Mouse (Mus musculus) midbrain, postnatal 0 days (tissue): ENCODE measurements around the gene 2410137M14Rik. TPM values are rescaled to one million over a fixed set of nuclear protein-coding genes. Genes with fewer than 3 reads are reported as not detected.

ENCODE experiments used
- ATAC-seq: fragments of 200-750 bp; cut with Nextera tagmentation; 2 replicates; pipeline ENCODE4 v1.8.0; 2017; ENCODE audit warnings: moderate number of reproducible peaks, mild to moderate bottlenecking, moderate TSS enrichment, moderate library complexity; ENCODE audit not compliant: low FRiP score
- DNase-seq: peaks from one replicate; pipeline ENCODE4 v3.0.0-alpha.2; 2015; ENCODE audit warnings: low spot score
- H3K27ac ChIP-seq: fragments of 300-500 bp; sonication (generic); 2 replicates; pipeline ENCODE4 v1.5.1; 2014; ENCODE audit warnings: low read depth, mild to moderate bottlenecking, low read length, mixed read lengths
- H3K27me3 ChIP-seq: fragments of 300-500 bp; sonication (generic); 2 replicates; pipeline ENCODE4 v1.6.1; 2014; ENCODE audit warnings: low read length, control low read depth, mixed read lengths; ENCODE audit not compliant: insufficient read depth
- H3K36me3 ChIP-seq: fragments of 300-500 bp; sonication (generic); 2 replicates; pipeline ENCODE4 v1.6.1; 2014; ENCODE audit warnings: low read length, control low read depth, mixed read lengths; ENCODE audit not compliant: insufficient read depth
- H3K4me1 ChIP-seq: fragments of 300-500 bp; sonication (generic); 2 replicates; pipeline ENCODE4 v1.6.1; 2014; ENCODE audit warnings: mild to moderate bottlenecking, control low read depth, antibody characterized with exemption, low read length, mixed read lengths; ENCODE audit not compliant: insufficient read depth
- H3K4me2 ChIP-seq: fragments of 300-500 bp; sonication (generic); 2 replicates; pipeline ENCODE4 v1.6.1; 2014; ENCODE audit warnings: low read depth, mild to moderate bottlenecking, low read length, mixed read lengths; ENCODE audit not compliant: poor library complexity, severe bottlenecking
- H3K4me3 ChIP-seq: fragments of 300-500 bp; sonication (generic); 2 replicates; pipeline ENCODE4 v1.5.1; 2014; ENCODE audit warnings: low read depth, mild to moderate bottlenecking, low read length, moderate library complexity
- H3K9ac ChIP-seq: fragments of 300-500 bp; sonication (generic); replicated peaks from 2 replicates; pipeline ENCODE4 v1.6.1; 2014; ENCODE audit warnings: mild to moderate bottlenecking, low read length, moderate library complexity, mixed read lengths; ENCODE audit not compliant: poor library complexity, severe bottlenecking
- H3K9me3 ChIP-seq: fragments of 300-500 bp; sonication (generic); 2 replicates; pipeline ENCODE4 v1.6.1; 2016; ENCODE audit warnings: low read length, control low read depth
- CTCF ChIP-seq: IDR thresholded peaks from 2 replicates; pipeline ENCODE4 v1.5.1; 2016; ENCODE audit warnings: antibody characterized with exemption, mild to moderate bottlenecking
- WGBS: fragments of 180-500 bp; shearing (Covaris S2); extraction: QIAGEN DNeasy Blood & Tissue Kit; methylation state at CpG from one replicate; pipeline ENCODE4 v1.1.7; 2014; 5-methylcytosine and 5-hydroxymethylcytosine counted together
- polyA plus RNA-seq: library from polyadenylated mRNA; unstranded; fragments of >200 nt; fragmentation: Nextera tagmentation; extraction: Ambion mirVana; gene quantifications from 2 replicates; pipeline ENCODE4 v1.2.1, GENCODE M21; 2015
- total RNA-seq: library from RNA; depleted of rRNA; stranded (reverse); fragments of >200 nt; gene quantifications from 2 replicates; pipeline ENCODE4 v1.2.3, GENCODE M21; 2014; rRNA removed

Gene 2410137M14Rik
- not detected in 2 replicates for total RNA-seq
- 0.39 and 0.52 TPM in 2 replicates for polyA plus RNA-seq

GRCm38 (mm10) chr17:36981221-36981813, at the start of gene 2410137M14Rik:
Gene 2410137M14Rik, minus strand, starts transcription at chr17:36981237.
- TF ChIP-seq CTCF = no peak
- no peak within 1 kb of the TSS for H3K9ac ChIP-seq
- no peaks in the 10 kb centered on the region for H3K27me3 ChIP-seq
- no peak within 1 kb of the TSS for H3K4me3 ChIP-seq
- no peak for ATAC-seq
- H3K9me3 ChIP-seq = no peaks in the 10 kb centered on the region
- 16% methylated on average over 18 of the region's 18 CpGs for WGBS
- no peak within 1 kb of the TSS for H3K4me2 ChIP-seq
- no peak for DNase-seq
- no peaks in the 10 kb centered on the region for H3K36me3 ChIP-seq
- no peak within 1 kb of the TSS for H3K27ac ChIP-seq
- no peaks in the 10 kb centered on the region for H3K4me1 ChIP-seq

GRCm38 (mm10) chr17:37029162-37029561, 48.1 kb upstream of the 2410137M14Rik start:
- no peaks in the 10 kb centered on the region for H3K9me3 ChIP-seq
- no peaks in the 10 kb centered on the region for H3K4me1 ChIP-seq
- peak overlapping the region; percentile 97 for H3K27ac ChIP-seq
- H3K4me2 ChIP-seq = peak overlapping the region; percentile 51
- H3K36me3 ChIP-seq = no peaks in the 10 kb centered on the region
- no peak for TF ChIP-seq CTCF
- peak overlapping the region; percentile 44 for H3K9ac ChIP-seq
- DNase-seq = no peak
- WGBS = 57% methylated on average over 8 of the region's 8 CpGs
- peak overlapping the region; percentile 33 for H3K4me3 ChIP-seq
- no peaks in the 10 kb centered on the region for H3K27me3 ChIP-seq
- peak; percentile 13; the same call in 1 of the 2 replicates for ATAC-seq

GRCm38 (mm10) chr17:37028683-37029120, 47.7 kb upstream of the 2410137M14Rik start:
- WGBS = under 1% methylated on average over 14 of the region's 14 CpGs
- Histone ChIP-seq H3K9me3 (no peaks in the 10 kb centered on the region), H3K4me2 (peak overlapping the region; percentile 51), H3K9ac (peak overlapping the region; percentile 44), H3K27ac (peak overlapping the region; percentile 97), H3K4me3 (peak overlapping the region; percentile 33), H3K36me3 (no peaks in the 10 kb centered on the region), H3K27me3 (no peaks in the 10 kb centered on the region), H3K4me1 (no peaks in the 10 kb centered on the region)
- peak; percentile 99 for DNase-seq
- 0 out of 2 replicates have a peak, but pooled peaks have one; percentile 4 for TF ChIP-seq CTCF
- ATAC-seq = peak; percentile 99

GRCm38 (mm10) chr17:37028212-37028611, 47.2 kb upstream of the 2410137M14Rik start:
- 3% methylated on average over 10 of the region's 10 CpGs for WGBS
- Histone ChIP-seq H3K27ac (peak overlapping the region; percentile 97), H3K36me3 (no peaks in the 10 kb centered on the region), H3K9me3 (no peaks in the 10 kb centered on the region), H3K4me2 (peak overlapping the region; percentile 51), H3K27me3 (no peaks in the 10 kb centered on the region), H3K4me3 (peak overlapping the region; percentile 33), H3K9ac (peak overlapping the region; percentile 50), H3K4me1 (no peaks in the 10 kb centered on the region)
- ATAC-seq = peak; percentile 29
- no peak for TF ChIP-seq CTCF
- peak; percentile 15 for DNase-seq

GRCm38 (mm10) chr17:37027486-37027885, 46.4 kb upstream of the 2410137M14Rik start:
- no peaks in the 10 kb centered on the region for H3K27me3 ChIP-seq
- no peaks in the 10 kb centered on the region for H3K4me1 ChIP-seq
- no peak overlapping the region for H3K9ac ChIP-seq
- TF ChIP-seq CTCF = no peak
- WGBS = 94% methylated on average over 4 of the region's 4 CpGs
- no peaks in the 10 kb centered on the region for H3K36me3 ChIP-seq
- H3K4me3 ChIP-seq = no peak overlapping the region
- no peaks in the 10 kb centered on the region for H3K9me3 ChIP-seq
- DNase-seq = no peak
- ATAC-seq = no peak
- H3K27ac ChIP-seq = peak overlapping the region; percentile 97
- H3K4me2 ChIP-seq = no peak overlapping the region

GRCm38 (mm10) chr17:37026425-37026824, 45.4 kb upstream of the 2410137M14Rik start:
- H3K4me1 ChIP-seq = no peaks in the 10 kb centered on the region
- no peak for TF ChIP-seq CTCF
- WGBS = 69% methylated on average over 2 of the region's 2 CpGs
- ATAC-seq = no peak
- H3K27me3 ChIP-seq = no peaks in the 10 kb centered on the region
- H3K9ac ChIP-seq = no peak overlapping the region
- no peaks in the 10 kb centered on the region for H3K9me3 ChIP-seq
- no peak overlapping the region for H3K4me2 ChIP-seq
- no peak overlapping the region for H3K27ac ChIP-seq
- H3K36me3 ChIP-seq = no peaks in the 10 kb centered on the region
- H3K4me3 ChIP-seq = no peak overlapping the region
- DNase-seq = no peak
